Comparison of ENCODE assay signal across 8 mouse cellular contexts in genomic region chr12:71017242-71017571, GRCm38 (mm10). TPM values are rescaled to one million over a fixed set of nuclear protein-coding genes. Genes with fewer than 3 reads are reported as not detected.
DNase-seq lines count a peak whose midpoint lies in the region; ATAC-seq and TF ChIP-seq lines count a peak whose summit lies in the region.

No protein-coding gene starts in this region.

- H3K4me1 ChIP-seq in heart, embryonic 15.5 days (replicated peaks): peaks cover 21% of the 10 kb centered on the region
- H3K4me1 ChIP-seq in G1E (ENCODE audit: insufficient read depth, low read depth, low read length): peaks cover 29% of the 10 kb centered on the region
- H3K4me1 ChIP-seq in hindbrain, embryonic 12.5 days: peaks cover 18% of the 10 kb centered on the region
- peaks cover 32% of the 10 kb centered on the region for H3K4me1 ChIP-seq in midbrain, embryonic 13.5 days (replicated peaks)

- no peaks in the 10 kb centered on the region for H3K9me3 ChIP-seq in heart, embryonic 15.5 days (replicated peaks)
- H3K9me3 ChIP-seq in G1E (replicated peaks): no peaks in the 10 kb centered on the region
- H3K9me3 ChIP-seq in hindbrain, embryonic 12.5 days (replicated peaks): no peaks in the 10 kb centered on the region
- no peaks in the 10 kb centered on the region for H3K9me3 ChIP-seq in midbrain, embryonic 13.5 days

- H3K4me2 ChIP-seq in heart, embryonic 15.5 days: peak overlapping the region; percentile 62
- peak overlapping the region; percentile 60 for H3K4me2 ChIP-seq in hindbrain, embryonic 12.5 days (replicated peaks)
- H3K4me2 ChIP-seq in midbrain, embryonic 13.5 days (replicated peaks): peak overlapping the region; percentile 81

- H3K9ac ChIP-seq in heart, embryonic 15.5 days: peak overlapping the region; percentile 75
- H3K9ac ChIP-seq in hindbrain, embryonic 12.5 days: peak overlapping the region; percentile 93
- peak overlapping the region; percentile 78 for H3K9ac ChIP-seq in midbrain, embryonic 13.5 days (replicated peaks)

- DNase-seq in heart, postnatal 36 days: no peak
- DNase-seq in G1E (ENCODE audit: low spot score): no peak
- no peak for DNase-seq in right cerebral cortex, postnatal 10 days (ENCODE audit: low spot score in 2 of 2)
- DNase-seq in urinary bladder, adult 18-20 months (ENCODE audit: low spot score in 2 of 2): no peak

- H3K27ac ChIP-seq in heart, embryonic 15.5 days: peak overlapping the region; percentile 97
- peak overlapping the region; percentile 94; the same call in 1 of the 2 replicates for H3K27ac ChIP-seq in hindbrain, embryonic 12.5 days
- peak overlapping the region; percentile 94; the same call in 1 of the 2 replicates for H3K27ac ChIP-seq in midbrain, embryonic 13.5 days

- no peak for ATAC-seq in heart, embryonic 15.5 days (replicated peaks; ENCODE audit: insufficient number of reproducible peaks, insufficient read depth, low FRiP score, low read depth)
- ATAC-seq in G1E (ENCODE audit: extremely low read depth, insufficient number of reproducible peaks, low FRiP score, poor library complexity, severe bottlenecking): no peak
- no peak for ATAC-seq in hindbrain, embryonic 12.5 days (ENCODE audit: low FRiP score)
- no peak for ATAC-seq in midbrain, embryonic 13.5 days
- no peak for ATAC-seq in frontal cortex, adult (ENCODE audit: low TSS enrichment)

- intact Hi-C loops in heart, postnatal 36 days (cut with DNase I): loop anchor here (2.0 kb wide), 2 partner anchors 30 to 42 kb away; partner anchors contain the start of gene Psma3

- H3K4me3 ChIP-seq in heart, embryonic 15.5 days: peak overlapping the region; percentile 88
- peak overlapping the region; percentile 84 for H3K4me3 ChIP-seq in G1E (ENCODE audit: low read depth, low read length)
- peak overlapping the region; percentile 94 for H3K4me3 ChIP-seq in hindbrain, embryonic 12.5 days
- H3K4me3 ChIP-seq in midbrain, embryonic 13.5 days (replicated peaks): peak overlapping the region; percentile 79

- peaks cover 32% of the 10 kb centered on the region for H3K36me3 ChIP-seq in heart, embryonic 15.5 days
- H3K36me3 ChIP-seq in G1E (replicated peaks): peaks cover 51% of the 10 kb centered on the region
- H3K36me3 ChIP-seq in hindbrain, embryonic 12.5 days: peaks cover 27% of the 10 kb centered on the region; the same call in 1 of the 2 replicates
- peaks cover 29% of the 10 kb centered on the region for H3K36me3 ChIP-seq in midbrain, embryonic 13.5 days

- 11% methylated on average over 5 of the region's 5 CpGs for WGBS in heart, embryonic 15.5 days
- WGBS in hindbrain, embryonic 12.5 days: 18% methylated on average over 5 of the region's 5 CpGs
- 22% methylated on average over 5 of the region's 5 CpGs for WGBS in midbrain, embryonic 13.5 days

- TF ChIP-seq CTCF in G1E (IDR thresholded peaks at IDR 0.05; ENCODE audit: low read depth, low read length): no peak

- no peaks in the 10 kb centered on the region for H3K27me3 ChIP-seq in heart, embryonic 15.5 days
- no peaks in the 10 kb centered on the region for H3K27me3 ChIP-seq in G1E (ENCODE audit: insufficient read depth, low read length)
- H3K27me3 ChIP-seq in hindbrain, embryonic 12.5 days: no peaks in the 10 kb centered on the region
- no peaks in the 10 kb centered on the region for H3K27me3 ChIP-seq in midbrain, embryonic 13.5 days

RNA-seq across cellular contexts. Expression of gene Arid4a, which starts 1.4 kb away (rescaled TPM):
- polyA plus RNA-seq in heart, embryonic 15.5 days (2015; fragmentation: Nextera tagmentation; extraction: Ambion mirVana): 25.4 and 26.4 TPM in 2 replicates
- total RNA-seq in heart, postnatal 36 days (2021): 10 to 100 TPM; 14.3 to 17.0 TPM
- total RNA-seq in G1E (2014; fragmentation: Nextera tagmentation): 55.4 and 57.4 TPM in 2 replicates
- 44.5 and 57.5 TPM in 2 replicates for total RNA-seq in G1E (2017)
- polyA plus RNA-seq in G1E (2012): 11.7 and 12.4 TPM in 2 replicates
- 35.1 and 36.4 TPM in 2 replicates for polyA plus RNA-seq in hindbrain, embryonic 12.5 days (2016; fragmentation: Nextera tagmentation; extraction: Ambion mirVana)
- polyA plus RNA-seq in midbrain, embryonic 13.5 days (2015; fragmentation: Nextera tagmentation; extraction: Ambion mirVana): 46.3 and 46.8 TPM in 2 replicates

RNA-seq across cellular contexts. Expression of gene Psma3, which starts 42.8 kb away (rescaled TPM):
- 388 and 430 TPM in 2 replicates for polyA plus RNA-seq in heart, embryonic 15.5 days (2015; fragmentation: Nextera tagmentation; extraction: Ambion mirVana)
- 100 to 1,000 TPM; 193 to 201 TPM for total RNA-seq in heart, postnatal 36 days (2021)
- 183 and 246 TPM in 2 replicates for total RNA-seq in G1E (2014; fragmentation: Nextera tagmentation)
- 341 and 392 TPM in 2 replicates for total RNA-seq in G1E (2017)
- polyA plus RNA-seq in G1E (2012): 16.7 and 25.5 TPM in 2 replicates
- polyA plus RNA-seq in hindbrain, embryonic 12.5 days (2016; fragmentation: Nextera tagmentation; extraction: Ambion mirVana): 509 and 532 TPM in 2 replicates
- 617 and 632 TPM in 2 replicates for polyA plus RNA-seq in midbrain, embryonic 13.5 days (2015; fragmentation: Nextera tagmentation; extraction: Ambion mirVana)

Comparison
In these comparisons a context has a peak if more than half of its experiments do, and no peak if none do; other contexts are left out.
1. RNA of gene Psma3, which starts 42.8 kb away (polyA plus RNA-seq): 617 to 632 TPM in midbrain, embryonic 13.5 days, 509 to 532 TPM in hindbrain, embryonic 12.5 days and 388 to 430 TPM in heart, embryonic 15.5 days; 16.7 to 25.5 TPM in G1E; every median in the first group is over 10 times any median in the second.
2. Peak in every context shown above with its lines, with median percentiles within 50 percentile points of each other: H3K27ac ChIP-seq, H3K4me2 ChIP-seq, H3K4me3 ChIP-seq and H3K9ac ChIP-seq.